Mouse (Mus musculus): ENCODE measurements around the gene Anapc5. TPM values are rescaled to one million over a fixed set of nuclear protein-coding genes. Genes with fewer than 3 reads are reported as not detected.

The Anapc5 gene
- polyA plus RNA-seq, 1 experiment from 2014 or later = 499 TPM

DNA sequence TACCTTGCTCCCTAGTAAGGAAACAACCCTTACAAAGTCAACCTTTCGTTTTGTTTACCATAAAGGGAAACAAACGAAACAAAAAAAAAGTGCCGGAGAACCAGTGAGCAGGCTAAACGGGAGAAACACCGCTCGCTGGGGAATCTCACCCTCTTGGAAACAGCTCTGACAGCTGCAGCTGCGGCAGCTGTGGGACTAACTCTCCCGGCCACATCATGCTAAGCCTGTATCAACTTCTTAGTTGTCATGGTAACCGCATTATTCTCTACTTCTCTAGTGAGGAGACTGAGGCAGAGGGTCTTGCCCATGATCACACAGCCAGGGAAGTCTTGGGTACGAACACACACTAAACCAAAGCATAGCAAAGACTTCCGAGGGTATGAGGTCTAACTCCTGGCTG lies 47.4 kb downstream of the Anapc5 start:
- Histone ChIP-seq H3K4me1 (peaks cover 20% of the 10 kb centered on the region), H3K27ac (replicated peaks) (no peak overlapping the region), H3K4me3 (no peak overlapping the region), H3K27me3 (ENCODE audit: low read depth, poor library complexity, severe bottlenecking) (peaks cover 9% of the 10 kb centered on the region; the same call in 1 of the 2 replicates), H3K36me3 (peaks cover 29% of the 10 kb centered on the region), H3K9me3 (replicated peaks) (no peaks in the 10 kb centered on the region; the same call in 1 of the 2 replicates)
- DNase-seq (ENCODE audit: low spot score) = no peak
- WGBS = 83% methylated on average over 11 of the region's 11 CpGs

DNA sequence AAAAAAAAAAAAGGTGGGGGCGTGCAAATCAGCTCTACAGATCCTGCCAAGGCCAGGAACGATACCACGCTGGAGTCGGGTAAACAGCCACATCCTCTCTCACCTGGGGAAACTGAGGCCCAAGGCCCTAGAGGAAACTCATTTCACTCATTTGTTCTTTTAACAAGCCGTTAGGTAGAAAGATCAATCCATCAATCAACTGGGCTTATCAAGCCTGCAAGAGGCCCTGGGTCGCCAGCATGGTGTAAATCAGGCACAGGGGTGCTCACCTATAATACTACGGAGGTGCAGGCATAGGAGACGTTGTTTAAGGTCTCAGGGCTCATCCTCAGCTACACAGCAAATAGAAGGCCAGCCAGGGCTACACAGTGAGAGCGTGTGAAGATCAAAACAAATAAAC lies 49.7 kb downstream of the Anapc5 start:
- H3K27me3 ChIP-seq (ENCODE audit: low read depth, poor library complexity, severe bottlenecking) = no peaks in the 10 kb centered on the region
- no peak overlapping the region for H3K27ac ChIP-seq (replicated peaks)
- WGBS = 89% methylated on average over 9 of the region's 9 CpGs
- H3K4me3 ChIP-seq = no peak overlapping the region
- H3K4me1 ChIP-seq = peaks cover 10% of the 10 kb centered on the region
- H3K9me3 ChIP-seq (replicated peaks) = no peaks in the 10 kb centered on the region; the same call in 1 of the 2 replicates
- no peak for DNase-seq (ENCODE audit: low spot score)
- H3K36me3 ChIP-seq = peaks cover 40% of the 10 kb centered on the region

DNA sequence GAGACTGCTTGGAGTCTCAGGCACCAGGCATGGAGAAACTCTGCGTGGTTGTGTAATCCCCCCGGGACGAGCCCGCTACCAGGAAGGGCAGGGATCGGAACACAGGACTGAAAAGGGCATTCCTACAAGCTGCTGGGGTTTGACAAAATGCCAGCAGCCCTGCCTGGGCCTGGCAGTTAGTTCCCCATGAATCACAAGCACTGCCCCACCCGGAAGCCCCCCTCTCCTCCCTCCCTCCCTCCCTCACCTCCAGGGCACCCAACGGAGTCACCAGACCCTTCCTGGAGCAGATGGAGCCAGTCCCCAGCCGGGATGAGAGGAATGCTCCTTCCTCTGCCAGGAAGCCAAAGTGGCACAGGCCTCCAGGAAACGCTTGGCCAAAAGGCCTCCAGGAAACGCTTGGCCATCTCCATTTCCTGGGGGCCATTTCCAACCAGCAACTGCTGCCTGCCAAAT lies 50.3 kb downstream of the Anapc5 start:
- no peaks in the 10 kb centered on the region; the same call in 1 of the 2 replicates for H3K9me3 ChIP-seq (replicated peaks)

DNA sequence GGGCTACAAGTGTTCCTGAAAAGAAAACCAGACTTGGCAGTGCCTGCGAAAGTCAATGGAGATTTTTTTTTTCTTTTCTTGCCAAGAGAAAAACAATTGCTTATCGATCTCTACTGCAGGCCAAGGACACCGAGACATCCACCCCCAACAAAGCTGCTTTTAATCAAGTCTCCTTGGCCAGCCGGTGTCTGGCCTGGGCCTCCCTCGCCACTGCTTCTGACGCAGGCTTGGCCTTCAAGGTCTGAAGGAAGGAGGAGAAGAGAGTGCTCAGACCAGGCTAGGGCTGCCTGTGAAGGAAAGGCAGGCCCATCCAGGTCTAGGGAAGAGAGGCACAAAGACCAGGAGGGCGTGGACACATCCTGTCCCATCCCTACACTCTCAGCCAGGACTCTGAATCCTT lies 50.8 kb downstream of the Anapc5 start:
- Histone ChIP-seq H3K36me3 (peaks cover 40% of the 10 kb centered on the region), H3K27ac (replicated peaks) (no peak overlapping the region)

More for the DNA sequence above, 50.3 kb downstream of the Anapc5 start:
- no peak overlapping the region for H3K27ac ChIP-seq (replicated peaks)
- H3K4me1 ChIP-seq = peaks cover 10% of the 10 kb centered on the region
- H3K4me3 ChIP-seq = no peak overlapping the region
- 84% methylated on average over 10 of the region's 10 CpGs for WGBS
- no peak for DNase-seq (ENCODE audit: low spot score)
- H3K27me3 ChIP-seq (ENCODE audit: low read depth, poor library complexity, severe bottlenecking) = no peaks in the 10 kb centered on the region
- peaks cover 40% of the 10 kb centered on the region for H3K36me3 ChIP-seq

DNA sequence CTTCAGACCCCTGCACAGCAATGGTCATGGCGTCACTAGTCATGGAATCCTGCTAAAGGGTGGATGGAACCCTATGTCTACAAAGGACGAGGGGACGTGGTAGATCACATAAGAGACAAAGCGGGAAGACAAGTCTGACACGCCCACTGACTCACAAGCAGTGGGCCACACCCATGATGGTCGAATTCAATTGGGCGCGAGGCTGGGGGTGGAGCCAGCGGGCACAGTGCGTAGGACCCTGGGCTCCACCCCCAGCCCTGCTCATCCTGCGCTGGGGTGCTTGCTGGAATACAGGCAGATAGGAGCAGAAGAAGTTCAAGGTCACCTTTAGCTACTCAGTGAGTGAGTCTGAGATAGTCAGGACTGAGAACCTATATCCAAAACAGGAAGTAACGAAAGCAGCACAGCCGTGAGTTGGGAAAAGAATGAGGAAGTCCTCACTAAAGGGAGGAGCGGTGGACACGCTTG lies 52.0 kb downstream of the Anapc5 start:
- peaks cover 10% of the 10 kb centered on the region for H3K4me1 ChIP-seq
- no peak overlapping the region for H3K4me3 ChIP-seq
- H3K27ac ChIP-seq (replicated peaks) = no peak overlapping the region
- H3K9me3 ChIP-seq (replicated peaks) = no peaks in the 10 kb centered on the region; the same call in 1 of the 2 replicates
- H3K27me3 ChIP-seq (ENCODE audit: low read depth, poor library complexity, severe bottlenecking) = no peaks in the 10 kb centered on the region
- 88% methylated on average over 15 of the region's 15 CpGs for WGBS
- no peak for DNase-seq (ENCODE audit: low spot score)
- H3K36me3 ChIP-seq = peaks cover 40% of the 10 kb centered on the region

More for the DNA sequence above, 50.8 kb downstream of the Anapc5 start:
- H3K4me3 ChIP-seq = no peak overlapping the region
- H3K4me1 ChIP-seq = peaks cover 10% of the 10 kb centered on the region
- 86% methylated on average over 7 of the region's 7 CpGs for WGBS
- H3K27me3 ChIP-seq (ENCODE audit: low read depth, poor library complexity, severe bottlenecking) = no peaks in the 10 kb centered on the region
- DNase-seq (ENCODE audit: low spot score) = no peak
- no peaks in the 10 kb centered on the region; the same call in 1 of the 2 replicates for H3K9me3 ChIP-seq (replicated peaks)

DNA sequence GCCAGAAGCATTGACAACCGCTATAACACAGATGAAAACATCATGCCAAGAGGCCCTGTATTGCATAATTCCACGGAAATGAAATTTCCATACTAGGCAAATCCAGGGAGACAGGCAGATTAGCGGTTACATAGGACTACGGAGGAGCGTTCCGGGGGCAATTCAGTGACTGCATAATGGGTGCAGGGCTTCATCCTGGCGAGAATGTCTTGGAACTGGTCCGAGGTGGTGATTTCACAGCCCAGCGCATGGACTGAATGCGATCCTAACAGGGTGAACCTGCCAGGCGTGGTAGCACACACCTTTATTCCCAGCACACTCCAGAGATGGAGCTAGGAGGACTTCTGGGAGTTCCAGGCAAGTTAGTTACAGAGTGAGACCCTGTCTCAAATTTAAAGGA lies 53.9 kb downstream of the Anapc5 start:
- H3K36me3 ChIP-seq = peaks cover 38% of the 10 kb centered on the region
- H3K4me3 ChIP-seq = no peak overlapping the region
- no peak for DNase-seq (ENCODE audit: low spot score)
- H3K27me3 ChIP-seq (ENCODE audit: low read depth, poor library complexity, severe bottlenecking) = no peaks in the 10 kb centered on the region
- H3K4me1 ChIP-seq = peaks cover 2% of the 10 kb centered on the region; the same call in 1 of the 2 replicates
- no peak overlapping the region for H3K27ac ChIP-seq (replicated peaks)
- WGBS = 93% methylated on average over 11 of the region's 11 CpGs
- no peaks in the 10 kb centered on the region for H3K9me3 ChIP-seq (replicated peaks)

DNA sequence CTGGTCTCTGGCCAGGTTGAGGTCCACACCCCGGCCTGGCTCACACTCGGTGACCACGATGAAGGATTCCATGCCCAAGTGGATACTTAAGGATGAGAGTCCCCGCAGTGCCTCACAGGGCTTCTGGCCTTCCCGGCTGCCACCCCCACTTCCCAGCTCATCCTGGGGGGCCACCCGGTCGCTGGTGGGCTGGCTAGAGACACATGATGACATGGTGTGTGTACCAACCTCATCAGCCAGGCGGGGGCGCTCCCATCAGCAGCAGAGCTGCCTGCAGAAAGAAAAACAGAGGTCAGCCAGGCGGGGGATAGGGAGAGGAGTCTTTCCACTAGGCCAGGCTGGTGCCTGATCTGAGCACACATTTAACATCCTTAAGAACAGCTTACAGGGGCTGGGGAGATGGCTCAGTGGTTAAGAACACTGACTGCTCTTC lies 57.1 kb downstream of the Anapc5 start:
- H3K36me3 ChIP-seq = peaks cover 24% of the 10 kb centered on the region
- WGBS = 57% methylated on average over 10 of the region's 10 CpGs
- H3K9me3 ChIP-seq (replicated peaks) = no peaks in the 10 kb centered on the region
- DNase-seq (ENCODE audit: low spot score) = peak; percentile 28
- H3K4me1 ChIP-seq = no peaks in the 10 kb centered on the region
- peak overlapping the region; percentile 9; the same call in 1 of the 2 replicates for H3K4me3 ChIP-seq
- H3K27me3 ChIP-seq (ENCODE audit: low read depth, poor library complexity, severe bottlenecking) = no peaks in the 10 kb centered on the region
- no peak overlapping the region for H3K27ac ChIP-seq (replicated peaks)

DNA sequence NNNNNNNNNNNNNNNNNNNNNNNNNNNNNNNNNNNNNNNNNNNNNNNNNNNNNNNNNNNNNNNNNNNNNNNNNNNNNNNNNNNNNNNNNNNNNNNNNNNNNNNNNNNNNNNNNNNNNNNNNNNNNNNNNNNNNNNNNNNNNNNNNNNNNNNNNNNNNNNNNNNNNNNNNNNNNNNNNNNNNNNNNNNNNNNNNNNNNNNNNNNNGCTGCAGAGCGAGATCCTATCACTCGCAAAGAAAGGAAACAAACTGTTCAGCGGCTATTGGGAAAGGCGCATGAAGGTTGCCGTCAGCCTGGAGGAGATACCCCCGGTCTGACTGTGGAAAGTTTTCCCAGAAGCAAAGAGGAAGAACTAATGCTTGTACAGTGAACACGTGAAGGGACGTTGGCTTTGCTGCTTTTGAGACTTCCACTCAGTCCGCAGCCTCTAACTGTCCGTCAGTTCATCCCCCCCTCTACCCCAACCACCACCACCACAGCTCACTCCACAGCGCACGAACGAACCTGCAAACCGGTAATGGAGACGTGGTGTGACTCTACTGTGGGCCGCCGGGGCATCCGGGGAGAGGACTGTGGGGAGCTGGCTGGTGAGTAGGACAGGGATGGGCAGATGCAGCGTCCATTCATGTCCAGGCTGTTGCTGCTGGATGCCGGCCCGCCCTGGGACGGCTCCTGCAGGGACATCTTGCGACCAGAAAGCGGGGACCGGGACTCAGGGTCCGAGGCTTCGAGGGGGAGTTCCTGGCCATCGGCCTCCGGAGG lies 57.7 kb downstream of the Anapc5 start:
- WGBS = 91% methylated on average over 29 of the region's 29 CpGs
- Histone ChIP-seq H3K9me3 (replicated peaks) (no peaks in the 10 kb centered on the region), H3K4me3 (no peak overlapping the region), H3K27ac (replicated peaks) (no peak overlapping the region), H3K27me3 (ENCODE audit: low read depth, poor library complexity, severe bottlenecking) (no peaks in the 10 kb centered on the region), H3K4me1 (no peaks in the 10 kb centered on the region), H3K36me3 (peaks cover 27% of the 10 kb centered on the region)
- DNase-seq (ENCODE audit: low spot score) = no peak

DNA sequence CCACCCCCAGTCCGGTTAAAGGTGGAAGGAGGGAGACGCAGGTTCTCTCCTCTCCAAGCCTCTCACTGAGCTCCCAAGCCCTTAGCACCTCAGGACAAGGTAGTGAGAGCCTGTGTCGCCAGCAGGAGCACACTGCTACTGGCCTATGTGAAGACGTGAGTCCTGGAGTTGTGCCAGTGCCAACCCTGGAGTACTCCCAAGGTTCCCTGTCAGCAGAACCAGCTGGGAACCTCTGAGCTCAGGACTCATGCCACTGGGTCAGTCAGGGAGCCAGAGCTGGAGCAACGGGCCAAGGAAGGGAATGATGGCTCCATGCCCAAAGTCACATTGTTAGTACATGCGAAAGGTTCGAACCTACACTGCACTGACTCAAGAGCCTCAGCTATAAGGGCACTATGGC lies 64.5 kb downstream of the Anapc5 start:
- Histone ChIP-seq H3K4me1 (no peaks in the 10 kb centered on the region), H3K4me3 (no peak overlapping the region), H3K9me3 (replicated peaks) (peaks cover 4% of the 10 kb centered on the region; the same call in 1 of the 2 replicates), H3K27ac (replicated peaks) (no peak overlapping the region), H3K27me3 (ENCODE audit: low read depth, poor library complexity, severe bottlenecking) (no peaks in the 10 kb centered on the region), H3K36me3 (peaks cover 58% of the 10 kb centered on the region)
- 91% methylated on average over 7 of the region's 7 CpGs for WGBS
- no peak for DNase-seq (ENCODE audit: low spot score)

DNA sequence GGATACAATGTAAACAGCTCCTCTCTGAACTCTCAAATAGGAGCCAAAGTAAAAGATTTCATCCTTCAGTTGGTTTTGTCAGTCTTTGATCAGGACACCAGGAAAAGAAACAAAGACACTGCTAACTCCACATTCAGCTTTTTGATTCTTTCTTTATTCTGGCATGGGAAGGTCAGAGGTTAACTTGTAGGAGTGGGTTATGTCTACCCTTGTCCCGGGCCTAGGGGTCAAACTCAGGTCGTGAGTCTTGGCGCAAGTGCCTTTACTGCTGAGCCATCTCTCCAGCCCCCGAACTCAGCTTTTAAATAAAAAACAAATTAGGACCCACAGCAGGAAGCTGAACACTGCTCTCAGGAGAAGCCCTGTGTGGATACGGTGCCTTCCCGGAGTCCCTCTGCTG lies 65.0 kb downstream of the Anapc5 start:
- 58% methylated on average over 6 of the region's 6 CpGs for WGBS
- no peaks in the 10 kb centered on the region for H3K27me3 ChIP-seq (ENCODE audit: low read depth, poor library complexity, severe bottlenecking)
- no peak for DNase-seq (ENCODE audit: low spot score)
- H3K4me3 ChIP-seq = no peak overlapping the region
- peaks cover 4% of the 10 kb centered on the region; the same call in 1 of the 2 replicates for H3K9me3 ChIP-seq (replicated peaks)
- peaks cover 61% of the 10 kb centered on the region for H3K36me3 ChIP-seq
- H3K4me1 ChIP-seq = no peaks in the 10 kb centered on the region
- no peak overlapping the region for H3K27ac ChIP-seq (replicated peaks)

DNA sequence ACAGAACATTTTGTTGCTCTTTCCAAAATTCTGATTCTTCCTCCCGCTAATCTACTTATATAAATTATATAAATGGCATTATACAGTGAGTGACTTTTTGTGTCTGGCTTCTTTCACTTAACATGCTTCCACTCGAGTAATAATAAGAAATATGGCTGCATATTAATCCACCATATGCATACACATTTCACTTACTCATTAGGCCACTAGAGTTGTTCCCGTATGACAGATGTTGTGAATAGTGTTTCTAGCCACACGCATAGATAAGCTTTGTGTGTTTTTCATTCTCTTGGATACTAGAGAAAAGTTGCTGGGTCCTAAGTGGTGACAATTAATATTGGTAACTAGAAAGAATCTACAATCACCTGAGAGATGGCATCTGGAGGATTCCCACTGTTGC lies 65.5 kb downstream of the Anapc5 start:
- H3K27me3 ChIP-seq (ENCODE audit: low read depth, poor library complexity, severe bottlenecking) = no peaks in the 10 kb centered on the region
- WGBS = 96% methylated on average over 4 of the region's 4 CpGs
- no peak overlapping the region for H3K4me3 ChIP-seq
- H3K27ac ChIP-seq (replicated peaks) = no peak overlapping the region
- no peaks in the 10 kb centered on the region for H3K4me1 ChIP-seq
- peaks cover 63% of the 10 kb centered on the region for H3K36me3 ChIP-seq
- DNase-seq (ENCODE audit: low spot score) = no peak
- peaks cover 4% of the 10 kb centered on the region; the same call in 1 of the 2 replicates for H3K9me3 ChIP-seq (replicated peaks)

DNA sequence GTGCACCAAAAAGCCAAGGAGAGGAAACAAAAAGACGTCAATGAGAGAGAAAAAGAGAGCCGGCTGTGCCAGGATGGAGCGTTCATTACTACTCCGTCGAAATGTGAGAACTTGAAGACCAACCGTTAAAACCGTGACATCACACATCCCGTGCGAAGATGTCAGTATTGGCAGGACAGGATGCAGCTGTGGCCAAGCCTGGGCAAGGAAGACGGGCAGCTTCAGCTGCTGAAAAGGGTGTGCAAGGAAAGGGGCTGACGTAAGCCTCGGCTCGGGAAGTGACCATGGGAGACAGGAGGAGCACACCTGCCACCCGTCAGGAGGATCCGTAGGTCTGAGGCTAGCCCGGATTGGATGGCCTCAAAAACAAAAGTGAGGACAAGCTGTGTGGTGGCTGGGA lies 66.7 kb downstream of the Anapc5 start:
- Histone ChIP-seq H3K4me1 (no peaks in the 10 kb centered on the region), H3K36me3 (peaks cover 65% of the 10 kb centered on the region), H3K9me3 (replicated peaks) (peaks cover 4% of the 10 kb centered on the region; the same call in 1 of the 2 replicates), H3K4me3 (no peak overlapping the region), H3K27me3 (ENCODE audit: low read depth, poor library complexity, severe bottlenecking) (no peaks in the 10 kb centered on the region), H3K27ac (replicated peaks) (no peak overlapping the region)
- WGBS = 95% methylated on average over 16 of the region's 16 CpGs
- DNase-seq (ENCODE audit: low spot score) = no peak

DNA sequence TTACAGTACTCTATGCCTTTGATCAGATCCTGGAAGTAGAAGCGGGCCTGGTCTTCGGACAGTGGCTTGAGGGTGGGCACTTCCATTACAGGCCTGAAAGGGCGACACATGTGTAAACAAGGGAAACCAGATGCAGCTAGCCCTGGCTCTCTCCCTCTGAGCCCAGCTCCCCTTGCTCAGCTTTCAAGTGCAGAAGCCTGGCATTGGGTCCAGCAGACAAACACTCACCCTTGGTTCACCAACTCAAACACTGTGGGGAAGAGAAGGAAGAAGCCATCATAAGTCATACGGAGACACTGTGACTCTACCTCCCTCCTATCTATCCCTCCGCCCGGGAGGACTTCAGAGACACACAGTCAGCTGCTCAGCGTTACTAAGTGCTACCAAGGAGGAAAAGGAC lies 73.2 kb downstream of the Anapc5 start:
- WGBS = 80% methylated on average over 7 of the region's 7 CpGs
- Histone ChIP-seq H3K27ac (replicated peaks) (no peak overlapping the region), H3K27me3 (ENCODE audit: low read depth, poor library complexity, severe bottlenecking) (no peaks in the 10 kb centered on the region), H3K36me3 (peaks cover 61% of the 10 kb centered on the region), H3K4me1 (no peaks in the 10 kb centered on the region), H3K9me3 (replicated peaks) (no peaks in the 10 kb centered on the region), H3K4me3 (no peak overlapping the region)
- no peak for DNase-seq (ENCODE audit: low spot score)
